Mouse (Mus musculus) cortical plate, adult 2 months (tissue): ENCODE results near the gene Fkbp5. TPM values are rescaled to one million over a fixed set of nuclear protein-coding genes. Genes with fewer than 3 reads are reported as not detected.
"Not testable (repeated sequence)": the region's sequence is repeated elsewhere in the genome, so short reads cannot be mapped to it uniquely, and the experiment has no call there.

Source experiments
- H3K27ac ChIP-seq: fragments of 200-500 bp; 2 replicates; pipeline ENCODE4 v1.5.1; 2012; ENCODE audit warnings: low read length, control low read depth, inconsistent platforms; ENCODE audit not compliant: insufficient read depth
- H3K4me1 ChIP-seq: fragments of 200-500 bp; 2 replicates; pipeline ENCODE4 v1.6.1; 2011; ENCODE audit warnings: low read length; ENCODE audit not compliant: control insufficient read depth, insufficient read depth
- H3K4me3 ChIP-seq: fragments of 200-500 bp; 2 replicates; pipeline ENCODE4 v1.5.1; 2011; ENCODE audit warnings: mild to moderate bottlenecking, low read length, control low read depth; ENCODE audit not compliant: insufficient read depth
- CTCF ChIP-seq: fragments of 200-500 bp; IDR thresholded peaks from 2 replicates; pipeline ENCODE4 v1.5.1; 2011; ENCODE audit warnings: mild to moderate bottlenecking, control low read depth, low read length; ENCODE audit not compliant: insufficient read depth; ENCODE audit errors: extremely low read depth
- POLR2A ChIP-seq: fragments of 200-500 bp; IDR thresholded peaks from 2 replicates; pipeline ENCODE4 v1.6.1; 2011; ENCODE audit warnings: mild to moderate bottlenecking, low read length, control low read depth; ENCODE audit not compliant: insufficient read depth; ENCODE audit errors: extremely low read depth
- polyA plus RNA-seq: library from polyadenylated mRNA; depleted of rRNA; stranded (reverse); fragments of >200 nt; gene quantifications from 2 replicates; pipeline ENCODE4 v1.2.3, GENCODE M21; 2012

Gene Fkbp5
- polyA plus RNA-seq, 1 experiment, result 13.5 TPM

GRCm38 (mm10) chr17:28419636-28420035, 97.7 kb downstream of the Fkbp5 start:
- no peak overlapping the region for H3K27ac ChIP-seq

GRCm38 (mm10) chr17:28418954-28419353, 98.4 kb downstream of the Fkbp5 start:
- TF ChIP-seq CTCF (peak; percentile 29; the same call in 1 of the 2 replicates), POLR2A (no peak)
- Histone ChIP-seq H3K4me1 (peaks cover 9% of the 10 kb centered on the region), H3K4me3 (no peak overlapping the region), H3K27ac (no peak overlapping the region)

More at GRCm38 (mm10) chr17:28419636-28420035, 97.7 kb downstream of the Fkbp5 start:
- Histone ChIP-seq H3K4me3 (no peak overlapping the region), H3K4me1 (peaks cover 9% of the 10 kb centered on the region)
- no peak for TF ChIP-seq CTCF
- no peak for TF ChIP-seq POLR2A

- not testable (repeated sequence) for H3K4me3 ChIP-seq, H3K4me1 ChIP-seq, H3K27ac ChIP-seq
These were observed 98.8 kb downstream of the Fkbp5 start for GRCm38 (mm10) chr17:28418481-28418880.

GRCm38 (mm10) chr17:28417771-28418170, 99.6 kb downstream of the Fkbp5 start:
- no peak for TF ChIP-seq POLR2A
- no peak for TF ChIP-seq CTCF

GRCm38 (mm10) chr17:28415271-28415670, 102.1 kb downstream of the Fkbp5 start:
- peaks cover 7% of the 10 kb centered on the region for H3K4me1 ChIP-seq
- TF ChIP-seq CTCF, result no peak
- no peak for TF ChIP-seq POLR2A
- no peak overlapping the region for H3K4me3 ChIP-seq
- no peak overlapping the region for H3K27ac ChIP-seq

More at GRCm38 (mm10) chr17:28417771-28418170, 99.6 kb downstream of the Fkbp5 start:
- H3K4me1 ChIP-seq, result peaks cover 9% of the 10 kb centered on the region
- H3K27ac ChIP-seq, result no peak overlapping the region
- no peak overlapping the region for H3K4me3 ChIP-seq

- Histone ChIP-seq H3K27ac (no peak overlapping the region), H3K4me1 (peaks cover 7% of the 10 kb centered on the region), H3K4me3 (no peak overlapping the region)
- TF ChIP-seq POLR2A (no peak), CTCF (no peak)
These were observed 105.9 kb downstream of the Fkbp5 start for GRCm38 (mm10) chr17:28411381-28411960.

GRCm38 (mm10) chr17:28410731-28411130, 106.6 kb downstream of the Fkbp5 start:
- H3K4me3 ChIP-seq, result no peak overlapping the region
- H3K4me1 ChIP-seq, result peaks cover 7% of the 10 kb centered on the region
- no peak overlapping the region for H3K27ac ChIP-seq
- TF ChIP-seq CTCF (no peak), POLR2A (no peak)

GRCm38 (mm10) chr17:28408251-28408918, 108.9 kb downstream of the Fkbp5 start:
- peaks cover 4% of the 10 kb centered on the region for H3K4me1 ChIP-seq
- TF ChIP-seq POLR2A, result no peak
- no peak for TF ChIP-seq CTCF
- no peak overlapping the region for H3K4me3 ChIP-seq
- no peak overlapping the region for H3K27ac ChIP-seq

- peak; percentile 96 for TF ChIP-seq CTCF
- no peak for TF ChIP-seq POLR2A
- H3K4me3 ChIP-seq, result no peak overlapping the region
- no peak overlapping the region for H3K27ac ChIP-seq
- peaks cover 4% of the 10 kb centered on the region for H3K4me1 ChIP-seq
These were observed 109.7 kb downstream of the Fkbp5 start for GRCm38 (mm10) chr17:28407418-28408250.

- no peak overlapping the region for H3K4me3 ChIP-seq
- H3K27ac ChIP-seq, result no peak overlapping the region
- peaks cover 2% of the 10 kb centered on the region; the same call in 1 of the 2 replicates for H3K4me1 ChIP-seq
- no peak for TF ChIP-seq POLR2A
- no peak for TF ChIP-seq CTCF
These were observed 110.9 kb downstream of the Fkbp5 start for GRCm38 (mm10) chr17:28406471-28406870.

- not testable (repeated sequence) for H3K27ac ChIP-seq, H3K4me1 ChIP-seq, H3K4me3 ChIP-seq
These were observed 112.6 kb downstream of the Fkbp5 start for GRCm38 (mm10) chr17:28404745-28405144.
